Mouse (Mus musculus) liver, embryonic 11.5 days (tissue): ENCODE measurements around the gene Kcnma1. TPM values are rescaled to one million over a fixed set of nuclear protein-coding genes. Genes with fewer than 3 reads are reported as not detected.

Experiments
- ATAC-seq: fragments of 200-750 bp; cut with Nextera tagmentation; replicated peaks from 2 replicates; pipeline ENCODE4 v1.8.0; 2017; ENCODE audit warnings: moderate number of reproducible peaks, mild to moderate bottlenecking, moderate TSS enrichment, moderate library complexity; ENCODE audit not compliant: low FRiP score
- DNase-seq: peaks from one replicate; pipeline ENCODE4 v3.0.0-alpha.2; 2017; ENCODE audit warnings: low spot score
- H3K27ac ChIP-seq: fragments of 300-500 bp; sonication (generic); 2 replicates; pipeline ENCODE4 v1.5.1; 2014; ENCODE audit warnings: mild to moderate bottlenecking, low read depth, low read length, control low read depth
- H3K27me3 ChIP-seq: fragments of 300-500 bp; sonication (generic); replicated peaks from 2 replicates; pipeline ENCODE4 v1.6.1; 2014; ENCODE audit warnings: low read length, mixed read lengths; ENCODE audit not compliant: control insufficient read depth, insufficient read depth
- H3K36me3 ChIP-seq: fragments of 300-500 bp; sonication (generic); 2 replicates; pipeline ENCODE4 v1.6.1; 2014; ENCODE audit warnings: mild to moderate bottlenecking, low read length, moderate library complexity, mixed read lengths; ENCODE audit not compliant: control insufficient read depth, insufficient read depth
- H3K4me1 ChIP-seq: fragments of 300-500 bp; sonication (generic); replicated peaks from 2 replicates; pipeline ENCODE4 v1.6.1; 2014; ENCODE audit warnings: low read length, mixed read lengths; ENCODE audit not compliant: control insufficient read depth, insufficient read depth
- H3K4me2 ChIP-seq: fragments of 300-500 bp; sonication (generic); 2 replicates; pipeline ENCODE4 v1.6.1; 2014; ENCODE audit warnings: mild to moderate bottlenecking, control low read depth, moderate library complexity
- H3K4me3 ChIP-seq: fragments of 300-500 bp; sonication (generic); 2 replicates; pipeline ENCODE4 v1.5.1; 2014; ENCODE audit warnings: low read depth, low read length, control low read depth
- H3K9ac ChIP-seq: fragments of 300-500 bp; sonication (generic); 2 replicates; pipeline ENCODE4 v1.6.1; 2014; ENCODE audit warnings: low read depth, low read length, control low read depth
- H3K9me3 ChIP-seq: fragments of 300-500 bp; sonication (generic); 2 replicates; pipeline ENCODE4 v1.6.1; 2016; ENCODE audit warnings: low read length, inconsistent platforms, mixed read lengths; ENCODE audit not compliant: control insufficient read depth
- whole genome bisulfite sequencing: fragments of 180-500 bp; shearing (Covaris S2); extraction: QIAGEN DNeasy Blood & Tissue Kit; methylation state at CpG from one replicate; pipeline ENCODE4 v1.1.7; 2014; 5-methylcytosine and 5-hydroxymethylcytosine counted together
- polyA plus RNA-seq: library from polyadenylated mRNA; unstranded; fragments of >200 nt; fragmentation: Nextera tagmentation; extraction: Ambion mirVana; gene quantifications from 2 replicates; pipeline ENCODE4 v1.2.1, GENCODE M21; 2014

Gene Kcnma1
- polyA plus RNA-seq, 1 experiment from 2014 or later = 0.58 TPM

DNA sequence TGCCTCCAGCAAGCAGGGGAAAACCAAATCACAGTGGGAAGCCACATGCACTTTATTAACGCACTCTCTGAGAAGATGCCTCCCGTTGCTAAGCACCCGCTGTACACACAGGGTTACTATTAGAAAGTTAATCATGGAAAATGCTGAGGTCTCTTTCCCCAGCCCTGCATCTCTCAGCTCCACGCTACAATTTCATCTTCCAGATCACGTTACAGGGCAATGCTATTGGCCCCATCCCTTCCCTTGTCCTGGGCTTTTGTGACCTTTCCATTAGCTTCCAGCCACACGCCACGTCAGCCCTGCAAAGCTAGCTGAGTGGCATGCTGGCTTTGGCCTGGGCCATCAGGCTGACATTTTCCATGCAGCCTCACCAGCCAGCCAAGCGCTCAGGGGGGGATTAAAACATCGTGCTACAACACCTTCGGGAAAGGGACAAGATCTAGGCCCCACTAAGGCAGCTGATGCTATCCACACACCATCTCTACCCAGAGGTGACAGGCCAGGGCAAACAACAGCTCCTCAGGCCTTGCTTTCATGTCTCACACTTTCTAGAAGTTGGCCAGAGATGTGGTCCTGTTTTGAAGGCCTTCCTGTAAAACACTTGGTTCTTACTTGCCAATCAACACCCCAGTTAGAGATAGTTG is 111.5 kb downstream of the Kcnma1 start:
- Histone ChIP-seq H3K9ac (no peak overlapping the region), H3K9me3 (no peaks in the 10 kb centered on the region), H3K4me1 (no peaks in the 10 kb centered on the region), H3K27ac (no peak overlapping the region), H3K27me3 (no peaks in the 10 kb centered on the region), H3K4me2 (no peak overlapping the region), H3K4me3 (no peak overlapping the region), H3K36me3 (no peaks in the 10 kb centered on the region)
- ATAC-seq = no peak
- 42% methylated on average over 10 of the region's 10 CpGs for WGBS
- DNase-seq = no peak

DNA sequence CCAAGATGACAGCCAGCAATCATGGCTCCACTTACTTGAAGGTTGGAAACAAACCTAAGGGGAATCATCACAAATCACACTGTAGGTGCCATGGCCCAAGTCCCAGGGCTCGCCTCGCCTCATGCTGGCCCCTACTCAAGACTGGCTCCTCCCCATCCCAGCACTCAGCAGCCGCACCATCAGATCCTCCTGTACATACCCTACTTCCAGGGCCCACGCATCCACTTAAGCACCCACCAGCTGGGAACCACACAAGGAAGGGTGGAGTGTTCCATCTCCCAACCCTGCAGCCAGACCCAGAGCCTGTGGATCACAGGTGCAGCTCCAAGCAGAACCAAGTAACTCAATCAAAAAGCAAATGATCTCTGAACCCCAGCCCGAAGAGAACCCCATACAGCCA is 114.8 kb downstream of the Kcnma1 start:
- Histone ChIP-seq H3K36me3 (no peaks in the 10 kb centered on the region), H3K4me2 (no peak overlapping the region), H3K9me3 (no peaks in the 10 kb centered on the region), H3K9ac (no peak overlapping the region), H3K4me3 (no peak overlapping the region), H3K27me3 (no peaks in the 10 kb centered on the region), H3K4me1 (no peaks in the 10 kb centered on the region), H3K27ac (no peak overlapping the region)
- ATAC-seq (no peak), DNase-seq (no peak)
- WGBS = 80% methylated on average over 5 of the region's 5 CpGs

DNA sequence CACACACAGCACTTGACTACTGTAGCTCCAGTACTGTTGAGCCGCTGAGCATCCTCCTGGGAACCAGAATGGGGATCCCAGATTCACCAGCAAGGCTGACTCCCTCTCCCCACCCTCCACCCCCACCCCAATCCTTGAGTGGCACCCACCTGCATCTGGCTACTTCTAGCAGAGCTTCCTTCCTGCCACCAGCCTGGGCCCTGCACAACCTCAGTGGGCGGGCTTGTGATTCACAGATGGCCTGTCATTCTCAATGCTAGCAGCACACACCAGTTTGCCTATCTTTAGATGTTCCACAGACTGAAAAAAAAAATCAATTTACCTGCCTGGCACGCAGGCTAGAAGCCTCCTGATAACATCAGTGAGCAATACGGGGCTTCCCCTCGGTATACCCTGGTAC is 116.5 kb downstream of the Kcnma1 start:
- Histone ChIP-seq H3K4me3 (no peak overlapping the region), H3K4me2 (no peak overlapping the region)

DNA sequence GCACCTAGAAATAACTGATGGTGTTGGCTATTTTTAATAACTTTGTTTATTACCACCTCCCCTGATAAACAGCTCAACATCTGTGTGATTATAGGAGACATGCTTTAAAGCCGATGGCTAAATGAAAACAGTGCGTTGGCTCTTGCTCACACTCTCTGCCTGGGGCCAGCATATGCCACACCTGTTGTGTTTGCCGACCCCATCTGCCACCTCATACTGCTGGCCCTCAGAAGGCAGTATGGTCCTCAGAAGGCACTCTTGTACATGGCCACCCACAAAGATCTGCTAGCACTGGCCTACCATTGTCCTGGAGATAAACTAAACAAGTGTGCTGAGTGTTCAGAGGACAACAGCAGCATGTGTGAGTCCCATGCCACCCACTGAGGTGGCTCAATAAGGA is 118.3 kb downstream of the Kcnma1 start:
- Histone ChIP-seq H3K36me3 (no peaks in the 10 kb centered on the region), H3K27me3 (no peaks in the 10 kb centered on the region), H3K4me3 (no peak overlapping the region), H3K9ac (no peak overlapping the region), H3K4me1 (no peaks in the 10 kb centered on the region), H3K4me2 (no peak overlapping the region), H3K27ac (no peak overlapping the region), H3K9me3 (no peaks in the 10 kb centered on the region)
- DNase-seq = no peak
- ATAC-seq = no peak
- WGBS = 85% methylated on average over 3 of the region's 3 CpGs

More for the DNA sequence above, 116.5 kb downstream of the Kcnma1 start:
- Histone ChIP-seq H3K27ac (no peak overlapping the region), H3K9me3 (no peaks in the 10 kb centered on the region), H3K27me3 (no peaks in the 10 kb centered on the region), H3K9ac (no peak overlapping the region), H3K4me1 (no peaks in the 10 kb centered on the region), H3K36me3 (no peaks in the 10 kb centered on the region)
- ATAC-seq = no peak
- no peak for DNase-seq
- 61% methylated on average over 5 of the region's 5 CpGs for WGBS

DNA sequence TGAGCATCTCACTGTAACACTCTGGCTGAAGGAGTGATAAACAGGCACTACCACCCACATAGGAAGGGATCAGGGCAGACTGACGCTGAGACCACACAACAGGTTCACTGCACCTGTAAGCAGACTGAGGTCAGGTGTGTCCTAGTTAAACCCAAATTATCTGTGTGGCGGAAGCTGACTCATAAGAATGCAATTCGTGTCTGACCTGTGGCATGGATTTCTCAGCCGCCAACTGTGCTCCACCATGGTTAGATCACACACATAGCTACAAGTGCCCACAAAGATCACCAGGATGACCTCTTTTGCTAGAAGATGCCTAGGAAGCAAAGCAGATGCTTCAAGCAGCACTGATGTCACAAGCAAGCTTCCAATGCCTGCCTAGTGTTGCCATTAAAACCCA is 128.2 kb downstream of the Kcnma1 start:
- no peak overlapping the region for H3K4me2 ChIP-seq
- ATAC-seq (no peak), DNase-seq (no peak)
- no peak overlapping the region for H3K4me3 ChIP-seq
- no peaks in the 10 kb centered on the region for H3K27me3 ChIP-seq
- H3K9ac ChIP-seq = no peak overlapping the region
- H3K27ac ChIP-seq = no peak overlapping the region
- no peaks in the 10 kb centered on the region for H3K36me3 ChIP-seq
- H3K4me1 ChIP-seq = no peaks in the 10 kb centered on the region
- 65% methylated on average over 4 of the region's 4 CpGs for WGBS
- H3K9me3 ChIP-seq = no peaks in the 10 kb centered on the region

DNA sequence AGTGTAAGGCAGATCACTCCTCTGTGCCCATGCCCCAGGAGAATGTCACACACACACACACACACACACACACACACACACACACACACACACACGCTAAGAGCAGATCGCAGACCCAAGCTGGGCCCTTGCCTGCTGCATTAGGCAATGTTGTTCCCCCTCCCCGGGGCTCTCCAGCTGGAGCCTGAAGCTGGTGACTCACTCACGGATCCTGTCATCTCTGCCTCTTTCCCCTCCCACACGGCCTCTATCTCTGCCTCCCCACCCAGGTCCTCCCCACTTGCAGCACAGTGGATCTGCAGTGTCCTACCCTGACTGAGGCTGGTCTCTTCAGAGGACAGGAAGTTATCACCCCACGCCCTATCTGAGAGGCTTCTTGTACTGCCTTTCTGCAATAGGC is 128.8 kb downstream of the Kcnma1 start:
- Histone ChIP-seq H3K4me2 (no peak overlapping the region), H3K27me3 (no peaks in the 10 kb centered on the region), H3K36me3 (no peaks in the 10 kb centered on the region), H3K9ac (no peak overlapping the region), H3K27ac (no peak overlapping the region), H3K9me3 (no peaks in the 10 kb centered on the region), H3K4me1 (no peaks in the 10 kb centered on the region), H3K4me3 (no peak overlapping the region)
- DNase-seq (no peak), ATAC-seq (no peak)
- WGBS = 42% methylated on average over 6 of the region's 6 CpGs

DNA sequence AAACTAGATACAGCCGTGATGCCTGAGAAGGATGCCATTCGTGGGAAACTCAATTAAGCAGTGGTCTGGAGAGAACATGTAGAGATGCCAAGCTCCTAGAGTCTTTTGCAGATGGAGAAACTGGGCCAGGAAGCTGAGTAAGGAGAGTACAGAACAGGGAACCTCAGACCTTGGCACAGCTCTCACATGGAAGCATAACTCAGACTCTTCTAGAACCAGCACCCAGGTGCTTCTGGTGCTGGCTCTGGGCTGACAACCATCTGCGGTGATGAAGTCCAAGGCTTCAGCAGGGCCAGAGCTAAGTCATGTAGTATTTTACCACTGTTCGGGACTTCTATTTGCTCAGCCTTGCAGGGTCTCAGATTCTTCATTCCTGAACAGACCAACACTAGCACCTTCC is 129.2 kb downstream of the Kcnma1 start:
- Histone ChIP-seq H3K4me3 (no peak overlapping the region), H3K9me3 (no peaks in the 10 kb centered on the region), H3K27ac (no peak overlapping the region), H3K4me1 (no peaks in the 10 kb centered on the region), H3K4me2 (no peak overlapping the region), H3K36me3 (no peaks in the 10 kb centered on the region), H3K9ac (no peak overlapping the region), H3K27me3 (no peaks in the 10 kb centered on the region)
- 80% methylated on average over 4 of the region's 4 CpGs for WGBS
- ATAC-seq (no peak), DNase-seq (no peak)

DNA sequence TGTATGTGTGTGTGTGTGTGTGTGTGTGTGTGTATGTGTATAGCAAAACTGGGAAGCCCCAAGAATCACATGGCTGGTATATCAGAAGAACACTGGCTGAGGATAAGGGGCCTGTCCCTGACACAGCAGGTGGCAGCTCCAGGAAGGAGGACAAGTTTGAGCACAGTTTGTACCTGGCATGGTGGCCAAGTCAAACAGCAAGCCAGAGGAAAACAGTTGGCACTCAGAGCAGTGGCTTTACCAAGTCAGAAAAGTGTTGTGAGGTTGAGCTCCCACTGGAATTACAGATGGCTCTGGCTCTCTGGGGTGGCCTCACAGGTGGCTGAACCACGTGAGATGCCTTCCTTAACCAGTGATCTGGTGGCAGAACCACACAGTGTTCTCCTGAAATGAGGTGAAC is 132.3 kb downstream of the Kcnma1 start:
- 52% methylated on average over 1 of the region's 1 CpGs for WGBS
- H3K4me1 ChIP-seq = no peaks in the 10 kb centered on the region
- no peaks in the 10 kb centered on the region for H3K9me3 ChIP-seq
- no peak overlapping the region for H3K27ac ChIP-seq
- DNase-seq = no peak
- no peak for ATAC-seq
- H3K9ac ChIP-seq = no peak overlapping the region
- H3K4me3 ChIP-seq = no peak overlapping the region
- H3K36me3 ChIP-seq = no peaks in the 10 kb centered on the region
- H3K4me2 ChIP-seq = no peak overlapping the region
- H3K27me3 ChIP-seq = no peaks in the 10 kb centered on the region

DNA sequence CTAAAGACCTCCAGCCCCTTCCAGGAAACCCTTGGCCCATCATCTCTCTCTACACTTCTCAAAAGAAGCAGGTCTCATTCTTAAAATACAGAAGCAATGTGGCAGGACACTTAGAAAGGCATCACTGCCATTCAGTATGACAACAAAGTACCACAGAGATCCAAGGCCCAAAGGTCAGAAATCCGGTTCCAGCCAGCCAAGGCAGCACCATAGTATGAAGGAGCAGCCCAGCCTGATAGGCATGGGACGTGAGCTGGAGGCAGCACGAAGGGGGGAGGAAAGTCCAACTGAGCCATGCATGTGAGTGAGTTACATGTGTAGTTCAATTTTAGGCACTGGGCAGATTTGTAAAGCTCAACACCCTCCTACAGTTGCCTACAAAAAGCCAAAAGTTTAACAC is 135.0 kb downstream of the Kcnma1 start:
- no peaks in the 10 kb centered on the region for H3K9me3 ChIP-seq
- H3K36me3 ChIP-seq = no peaks in the 10 kb centered on the region
- H3K4me1 ChIP-seq = no peaks in the 10 kb centered on the region
- H3K27me3 ChIP-seq = no peaks in the 10 kb centered on the region
- H3K9ac ChIP-seq = no peak overlapping the region
- WGBS = 79% methylated on average over 3 of the region's 3 CpGs
- DNase-seq (no peak), ATAC-seq (no peak)
- H3K4me2 ChIP-seq = no peak overlapping the region
- no peak overlapping the region for H3K4me3 ChIP-seq
- H3K27ac ChIP-seq = no peak overlapping the region
